Mouse (Mus musculus) skeletal muscle tissue, adult 2 months (tissue): Measurements from ENCODE around the gene Cldn6.

Experiments used
- DNase-seq: peaks from one replicate; pipeline ENCODE4 v3.0.0-alpha.2; 2012; ENCODE audit warnings: low read depth, low spot score

Gene Cldn6

GRCm38 (mm10) chr17:23722376-23723125, 43.5 kb downstream of the Cldn6 start, which contains the start of gene 1520401A03Rik:
1520401A03Rik (minus strand) TSS chr17:23722783.
- no peak for DNase-seq

GRCm38 (mm10) chr17:23725477-23725876, 46.4 kb downstream of the Cldn6 start:
- DNase-seq: no peak

GRCm38 (mm10) chr17:23725999-23726757, 47.1 kb downstream of the Cldn6 start, which contains the start of gene Pkmyt1:
Pkmyt1 (plus strand) TSS chr17:23726336.
- peak; percentile 89 for DNase-seq

GRCm38 (mm10) chr17:23726758-23727142, 47.7 kb downstream of the Cldn6 start:
- peak; percentile 71 for DNase-seq

GRCm38 (mm10) chr17:23730441-23730840, 51.4 kb downstream of the Cldn6 start:
- no peak for DNase-seq
